Mouse (Mus musculus): ENCODE data around the gene Cysrt1.

DNA sequence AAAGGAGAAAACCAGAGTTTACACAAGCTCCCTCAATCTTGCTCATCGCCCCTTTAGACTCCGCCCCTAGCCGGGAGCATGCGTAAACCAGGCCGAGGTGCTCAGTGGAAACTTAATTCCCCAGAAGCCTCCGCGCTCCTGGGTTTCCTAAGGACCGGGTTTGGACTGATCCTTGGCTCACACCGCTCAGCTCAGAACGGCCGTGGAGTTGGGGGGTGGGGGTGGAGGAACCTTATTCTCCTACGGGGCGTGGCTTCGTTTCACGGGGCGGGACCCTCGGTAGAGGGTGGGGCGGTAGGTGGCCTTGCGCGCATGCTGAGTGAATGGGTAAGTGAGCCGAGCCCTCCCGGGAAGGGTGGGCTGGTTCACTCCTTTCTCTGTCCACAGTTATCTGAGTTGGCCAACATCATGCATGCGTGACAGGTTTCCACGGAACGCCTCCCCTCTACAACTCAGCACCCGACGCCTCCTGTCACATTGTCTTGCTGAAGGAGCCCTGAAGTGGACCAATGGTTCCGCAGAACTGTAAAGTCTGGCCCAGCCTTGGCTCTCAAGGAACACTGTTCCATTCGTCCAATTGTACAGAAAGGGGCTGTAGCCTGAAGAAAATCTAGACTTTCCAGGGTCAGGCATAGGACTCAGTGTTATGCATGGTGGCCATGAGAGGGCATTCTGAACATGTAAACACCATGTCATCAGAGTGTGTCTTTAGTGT lies 1.4 kb downstream of the Cysrt1 start:
- TF ChIP-seq POLR2A (IDR thresholded peaks at IDR 0.05; ENCODE audit: borderline replicate concordance, low read depth, low read length) (no peak), CTCF (IDR thresholded peaks at IDR 0.05; ENCODE audit: low read depth, low read length) (no peak)
